Mouse (Mus musculus) T-cell, adult 2 months (primary cell): ENCODE data around the gene Boc.

Source experiments
- DNase-seq: peaks from one replicate; pipeline ENCODE4 v3.0.0; 2022; ENCODE audit warnings: low spot score

Gene Boc

GRCm38 (mm10) chr16:44552726-44553125, 6.0 kb downstream of the Boc start:
- no peak for DNase-seq

- no peak for DNase-seq
Observed at GRCm38 (mm10) chr16:44552036-44552435, 6.7 kb downstream of the Boc start.

- no peak for DNase-seq
Observed at GRCm38 (mm10) chr16:44551491-44551890, 7.2 kb downstream of the Boc start.

GRCm38 (mm10) chr16:44550843-44551242, 7.9 kb downstream of the Boc start:
- DNase-seq, result no peak

GRCm38 (mm10) chr16:44549867-44550679, 8.6 kb downstream of the Boc start:
- DNase-seq, result no peak

- DNase-seq, result no peak
Observed at GRCm38 (mm10) chr16:44549381-44549780, 9.3 kb downstream of the Boc start.

- DNase-seq, result no peak
Observed at GRCm38 (mm10) chr16:44547976-44548375, 10.7 kb downstream of the Boc start.

GRCm38 (mm10) chr16:44546831-44547230, 11.9 kb downstream of the Boc start:
- peak; percentile 44 for DNase-seq

GRCm38 (mm10) chr16:44545939-44546338, 12.8 kb downstream of the Boc start:
- DNase-seq, result no peak

- DNase-seq, result no peak
Observed at GRCm38 (mm10) chr16:44545153-44545552, 13.5 kb downstream of the Boc start.

- DNase-seq, result no peak
Observed at GRCm38 (mm10) chr16:44543098-44543497, 15.6 kb downstream of the Boc start.

GRCm38 (mm10) chr16:44542029-44542690, 16.5 kb downstream of the Boc start:
- DNase-seq, result no peak

GRCm38 (mm10) chr16:44539611-44540010, 19.1 kb downstream of the Boc start:
- no peak for DNase-seq

- no peak for DNase-seq
Observed at GRCm38 (mm10) chr16:44538401-44539395, 20.0 kb downstream of the Boc start.

GRCm38 (mm10) chr16:44534122-44534521, 24.6 kb downstream of the Boc start:
- DNase-seq, result no peak

GRCm38 (mm10) chr16:44533522-44533921, 25.2 kb downstream of the Boc start:
- DNase-seq, result no peak

- no peak for DNase-seq
Observed at GRCm38 (mm10) chr16:44532851-44533250, 25.8 kb downstream of the Boc start.

GRCm38 (mm10) chr16:44531239-44531797, 27.4 kb downstream of the Boc start:
- DNase-seq, result no peak

GRCm38 (mm10) chr16:44530829-44531228, 27.9 kb downstream of the Boc start:
- DNase-seq, result no peak

GRCm38 (mm10) chr16:44530191-44530590, 28.5 kb downstream of the Boc start:
- no peak for DNase-seq

- DNase-seq, result no peak
Observed at GRCm38 (mm10) chr16:44529691-44530090, 29.0 kb downstream of the Boc start.

- no peak for DNase-seq
Observed at GRCm38 (mm10) chr16:44528955-44529354, 29.7 kb downstream of the Boc start.
